Mouse (Mus musculus) liver, embryonic 12.5 days (tissue): Measurements from ENCODE around the gene Samd14. TPM values are rescaled to one million over a fixed set of nuclear protein-coding genes. Genes with fewer than 3 reads are reported as not detected.

Experiments
- ATAC-seq: fragments of 200-750 bp; cut with Nextera tagmentation; 2 replicates; pipeline ENCODE4 v1.8.0; 2017; ENCODE audit warnings: moderate number of reproducible peaks, mild to moderate bottlenecking, moderate library complexity
- H3K27ac ChIP-seq: fragments of 300-500 bp; sonication (generic); 2 replicates; pipeline ENCODE4 v1.5.1; 2016; ENCODE audit warnings: mild to moderate bottlenecking
- H3K27me3 ChIP-seq: fragments of 300-500 bp; sonication (generic); replicated peaks from 2 replicates; pipeline ENCODE4 v1.6.1; 2016; ENCODE audit warnings: mild to moderate bottlenecking, moderate library complexity
- H3K36me3 ChIP-seq: fragments of 300-500 bp; sonication (generic); 2 replicates; pipeline ENCODE4 v1.6.1; 2016; ENCODE audit warnings: mild to moderate bottlenecking, moderate library complexity
- H3K4me1 ChIP-seq: fragments of 300-500 bp; sonication (generic); 2 replicates; pipeline ENCODE4 v1.6.1; 2016
- H3K4me2 ChIP-seq: fragments of 300-500 bp; sonication (generic); 2 replicates; pipeline ENCODE4 v1.6.1; 2016; ENCODE audit warnings: mild to moderate bottlenecking, moderate library complexity
- H3K4me3 ChIP-seq: fragments of 300-500 bp; sonication (generic); 2 replicates; pipeline ENCODE4 v1.5.1; 2016; ENCODE audit warnings: mild to moderate bottlenecking, moderate library complexity
- H3K9ac ChIP-seq: fragments of 300-500 bp; sonication (generic); 2 replicates; pipeline ENCODE4 v1.6.1; 2016; ENCODE audit warnings: mild to moderate bottlenecking, moderate library complexity
- H3K9me3 ChIP-seq: fragments of 300-500 bp; sonication (generic); replicated peaks from 2 replicates; pipeline ENCODE4 v1.6.1; 2016; ENCODE audit warnings: mild to moderate bottlenecking, moderate library complexity
- WGBS: fragments of 180-500 bp; shearing (Covaris S2); methylation state at CpG from one replicate; pipeline ENCODE4 v1.1.7; 2016; ENCODE audit not compliant: insufficient replicate concordance; 5-methylcytosine and 5-hydroxymethylcytosine counted together
- polyA plus RNA-seq: library from polyadenylated mRNA; unstranded; fragments of >200 nt; fragmentation: Nextera tagmentation; extraction: Ambion mirVana; gene quantifications from 2 replicates; pipeline ENCODE4 v1.2.1, GENCODE M21; 2016

Gene Samd14
- polyA plus RNA-seq, 1 experiment from 2014 or later: 53.8 TPM

DNA sequence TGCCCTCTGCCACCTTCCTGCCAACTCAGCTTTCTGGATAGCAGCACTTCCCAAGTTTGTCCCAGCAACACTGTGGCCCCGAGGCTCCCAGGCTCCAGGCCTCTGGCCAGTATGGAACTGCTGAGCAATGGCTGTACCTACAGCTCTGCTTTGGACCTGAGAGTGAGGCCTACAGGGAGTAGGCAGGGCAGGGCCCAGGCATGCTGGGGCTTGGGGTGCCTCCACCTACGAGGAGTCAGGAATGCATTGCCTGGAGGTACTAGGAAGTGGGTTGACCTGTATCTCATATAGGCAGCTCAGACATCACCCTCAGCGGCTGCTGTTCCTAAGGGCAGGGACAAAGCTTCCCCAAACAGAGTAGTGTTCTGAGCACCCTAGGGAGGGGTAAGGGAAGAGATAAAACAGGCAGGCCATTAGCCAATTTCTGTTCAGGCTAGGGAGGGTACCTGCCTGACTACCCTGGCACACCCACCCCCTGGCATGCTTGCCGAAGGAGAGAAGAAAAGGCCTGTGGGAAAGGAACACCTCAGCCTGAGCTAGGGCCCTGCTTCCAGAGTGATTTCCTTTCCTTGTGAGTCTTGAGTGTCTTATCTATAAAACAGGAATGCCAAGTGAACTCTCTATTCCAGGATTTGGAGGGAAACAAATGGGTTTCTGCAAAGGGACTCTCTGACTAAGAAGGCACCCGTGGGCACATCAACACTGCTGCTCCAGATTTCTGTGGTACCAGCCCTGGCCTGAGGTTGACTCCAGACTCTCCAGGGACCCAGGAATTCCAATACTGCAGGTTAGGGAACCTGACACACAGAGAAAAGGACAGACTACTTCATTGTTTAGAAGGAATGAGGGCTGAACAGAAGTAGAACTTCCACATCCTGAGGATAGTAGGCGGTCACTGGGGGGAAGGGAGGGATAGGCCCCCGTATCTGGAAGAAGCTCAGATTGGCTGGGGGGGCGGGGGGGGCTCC, 60.7 kb downstream of the Samd14 start:
- 0 out of 2 replicates have a peak, but pooled peaks cover 3% of the 10 kb centered on the region for H3K36me3 ChIP-seq
- no peak for ATAC-seq
- H3K9me3 ChIP-seq: no peaks in the 10 kb centered on the region
- no peaks in the 10 kb centered on the region for H3K4me1 ChIP-seq
- H3K27ac ChIP-seq: no peak overlapping the region; the same call in 1 of the 2 replicates
- 51% methylated on average over 8 of the region's 8 CpGs for WGBS
- H3K9ac ChIP-seq: no peak overlapping the region
- H3K4me2 ChIP-seq: no peak overlapping the region
- H3K27me3 ChIP-seq: peaks cover 37% of the 10 kb centered on the region
- H3K4me3 ChIP-seq: no peak overlapping the region

DNA sequence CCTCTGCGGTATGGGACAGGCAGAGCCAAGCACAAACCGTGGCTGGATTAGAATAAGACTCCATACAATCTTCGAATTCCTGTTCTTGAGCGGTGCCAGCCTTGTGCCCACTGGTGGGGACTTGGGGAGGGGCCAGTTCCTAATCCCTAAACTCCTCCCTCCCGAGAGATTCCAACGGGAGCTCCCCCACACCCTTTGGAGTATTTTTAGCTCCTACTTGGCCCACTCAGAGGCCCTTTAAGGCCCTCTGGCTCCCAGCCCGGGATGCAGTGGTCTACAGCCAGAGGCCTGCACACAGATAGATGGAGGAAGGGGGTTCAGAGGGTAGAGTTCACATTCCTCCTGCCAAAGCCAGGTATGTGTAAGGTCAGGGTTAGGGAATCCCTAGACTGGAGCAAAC, 61.6 kb downstream of the Samd14 start:
- H3K36me3 ChIP-seq: no peaks in the 10 kb centered on the region
- no peak overlapping the region for H3K4me2 ChIP-seq
- H3K9me3 ChIP-seq: no peaks in the 10 kb centered on the region
- ATAC-seq: no peak
- peaks cover 5% of the 10 kb centered on the region; the same call in 1 of the 2 replicates for H3K4me1 ChIP-seq
- 44% methylated on average over 7 of the region's 7 CpGs for WGBS
- no peak overlapping the region for H3K4me3 ChIP-seq
- no peak overlapping the region for H3K27ac ChIP-seq
- H3K27me3 ChIP-seq: peaks cover 45% of the 10 kb centered on the region
- no peak overlapping the region for H3K9ac ChIP-seq

- H3K9ac ChIP-seq: no peak overlapping the region
- no peak for ATAC-seq
- no peaks in the 10 kb centered on the region for H3K9me3 ChIP-seq
- H3K27me3 ChIP-seq: peaks cover 54% of the 10 kb centered on the region
- H3K4me1 ChIP-seq: peaks cover 11% of the 10 kb centered on the region; the same call in 1 of the 2 replicates
- H3K4me2 ChIP-seq: no peak overlapping the region
- WGBS: 52% methylated on average over 8 of the region's 8 CpGs
- H3K27ac ChIP-seq: no peak overlapping the region
- H3K4me3 ChIP-seq: no peak overlapping the region
- no peaks in the 10 kb centered on the region for H3K36me3 ChIP-seq
Observed at GRCm38 (mm10) chr11:95072136-95072535, 62.5 kb downstream of the Samd14 start.

DNA sequence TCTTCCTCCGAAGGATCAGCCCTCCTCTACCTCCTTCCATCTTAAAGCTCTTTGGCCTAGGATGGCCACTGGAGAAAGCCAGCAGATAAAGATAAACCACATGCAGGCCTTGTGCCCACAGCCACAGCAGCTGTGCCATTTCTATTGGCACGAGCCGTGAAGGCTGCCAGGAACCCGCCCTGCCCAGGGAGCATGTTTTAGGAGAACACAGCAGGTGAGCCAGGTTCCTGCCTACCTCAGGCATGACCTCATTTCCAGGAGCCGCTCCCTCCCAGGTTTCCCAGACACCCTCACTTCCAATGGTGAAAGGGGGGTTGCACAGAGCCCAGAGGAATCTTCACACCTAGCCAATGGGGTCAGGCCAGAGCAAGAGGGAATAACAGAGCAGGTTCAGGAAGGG, 63.1 kb downstream of the Samd14 start:
- H3K9ac ChIP-seq: no peak overlapping the region
- H3K36me3 ChIP-seq: no peaks in the 10 kb centered on the region
- no peak overlapping the region for H3K4me3 ChIP-seq
- no peaks in the 10 kb centered on the region for H3K9me3 ChIP-seq
- peaks cover 11% of the 10 kb centered on the region; the same call in 1 of the 2 replicates for H3K4me1 ChIP-seq
- peaks cover 61% of the 10 kb centered on the region for H3K27me3 ChIP-seq
- ATAC-seq: no peak
- 53% methylated on average over 5 of the region's 5 CpGs for WGBS
- no peak overlapping the region for H3K4me2 ChIP-seq
- H3K27ac ChIP-seq: no peak overlapping the region

DNA sequence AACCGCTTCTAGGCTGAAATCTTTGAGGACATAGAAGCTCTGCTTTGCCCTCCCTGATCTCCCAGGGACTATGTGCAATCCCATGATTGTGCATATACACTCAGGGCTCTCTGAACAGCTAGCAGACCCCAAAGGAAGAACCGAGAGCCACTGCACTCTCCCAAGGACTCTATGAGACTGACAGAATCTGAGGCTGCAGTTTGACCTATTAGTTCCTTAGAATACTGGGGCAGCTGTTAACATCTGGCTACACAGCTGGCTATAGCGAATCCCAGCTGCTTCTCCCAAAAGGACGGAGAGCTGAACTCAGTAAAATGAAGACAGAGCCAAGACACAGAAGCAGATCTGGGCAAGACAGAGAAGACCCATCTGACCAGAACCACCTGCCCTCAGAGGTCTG, 64.2 kb downstream of the Samd14 start:
- no peak overlapping the region for H3K4me2 ChIP-seq
- no peak overlapping the region for H3K9ac ChIP-seq
- H3K4me1 ChIP-seq: peaks cover 18% of the 10 kb centered on the region; the same call in 1 of the 2 replicates
- H3K36me3 ChIP-seq: no peaks in the 10 kb centered on the region
- no peak for ATAC-seq
- H3K27me3 ChIP-seq: peaks cover 71% of the 10 kb centered on the region
- 62% methylated on average over 4 of the region's 4 CpGs for WGBS
- no peak overlapping the region for H3K27ac ChIP-seq
- H3K4me3 ChIP-seq: no peak overlapping the region
- H3K9me3 ChIP-seq: no peaks in the 10 kb centered on the region

GRCm38 (mm10) chr11:95074694-95075093, 65.0 kb downstream of the Samd14 start:
- Histone ChIP-seq H3K27me3 (peaks cover 80% of the 10 kb centered on the region), H3K4me2 (no peak overlapping the region), H3K4me1 (peaks cover 26% of the 10 kb centered on the region; the same call in 1 of the 2 replicates), H3K4me3 (no peak overlapping the region), H3K9me3 (no peaks in the 10 kb centered on the region), H3K9ac (no peak overlapping the region), H3K36me3 (no peaks in the 10 kb centered on the region), H3K27ac (no peak overlapping the region)
- no peak for ATAC-seq
- 54% methylated on average over 4 of the region's 4 CpGs for WGBS

DNA sequence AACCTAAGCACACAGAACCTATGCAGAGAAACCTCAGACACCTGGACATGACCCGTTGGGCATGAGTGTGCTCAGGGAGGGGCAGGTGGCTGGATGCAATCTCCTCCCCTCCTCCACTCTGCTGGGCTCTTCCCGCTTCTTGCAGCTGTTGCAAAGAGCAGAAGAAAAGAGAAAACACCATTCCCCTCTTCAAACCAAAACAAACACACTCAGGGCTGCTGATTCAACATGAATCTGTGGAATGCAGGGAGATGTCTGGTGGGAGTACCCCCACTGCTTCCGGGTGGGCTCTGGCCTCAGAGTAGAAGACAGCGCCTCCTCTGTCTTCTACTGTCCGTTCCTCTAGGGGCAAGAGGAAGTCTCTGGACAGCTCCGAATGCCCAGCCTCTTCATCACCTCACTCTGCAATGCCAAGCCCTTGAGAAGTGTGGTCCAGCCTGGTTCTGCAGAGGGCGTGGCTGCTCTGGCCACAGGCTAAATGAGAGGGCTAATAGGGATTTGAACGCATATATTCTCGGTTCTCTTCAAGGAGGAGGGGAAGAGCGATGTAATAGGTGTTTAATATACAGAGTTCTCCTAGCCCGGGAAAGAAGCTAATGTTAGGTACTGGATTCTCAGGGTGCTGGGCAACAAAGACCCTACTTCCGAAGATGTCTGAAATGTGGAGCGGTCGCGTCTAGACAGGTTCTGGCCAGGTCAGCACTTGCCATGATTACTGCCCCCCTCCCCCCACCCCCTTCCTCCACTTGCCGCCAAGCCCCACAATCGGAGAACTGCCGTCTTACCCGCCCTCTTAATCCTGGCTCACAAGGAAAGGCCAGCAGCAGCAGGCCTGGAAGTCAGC, 65.7 kb downstream of the Samd14 start:
- Histone ChIP-seq H3K4me1 (peaks cover 27% of the 10 kb centered on the region; the same call in 1 of the 2 replicates), H3K27ac (no peak overlapping the region), H3K9ac (no peak overlapping the region), H3K9me3 (no peaks in the 10 kb centered on the region), H3K4me3 (peak overlapping the region; percentile 51), H3K36me3 (no peaks in the 10 kb centered on the region), H3K27me3 (peaks cover 87% of the 10 kb centered on the region), H3K4me2 (peak overlapping the region; percentile 66)
- no peak for ATAC-seq
- WGBS: 6% methylated on average over 19 of the region's 19 CpGs

Other genes with a start within 250 kb of the Samd14 start
- not detected in 2 replicates for gene Tmem92, start 227.2 kb upstream of the Samd14 start, polyA plus RNA-seq
- gene Col1a1, start 73.7 kb upstream of the Samd14 start, polyA plus RNA-seq: 135 and 153 TPM in 2 replicates
- not detected in 2 replicates for gene Hils1, start 42.3 kb upstream of the Samd14 start, polyA plus RNA-seq
- 0.17 TPM in 1 of 2 replicates, not detected in the other for gene Sgca, start 33.6 kb upstream of the Samd14 start, polyA plus RNA-seq
- 13.4 and 14.1 TPM in 2 replicates for gene Ppp1r9b, start 18.8 kb upstream of the Samd14 start, polyA plus RNA-seq
- gene Pdk2, start 31.5 kb downstream of the Samd14 start, polyA plus RNA-seq: 10.0 and 11.0 TPM in 2 replicates
- 2.8 and 3.6 TPM in 2 replicates for gene Itga3, start 66.9 kb downstream of the Samd14 start, polyA plus RNA-seq
- gene Dlx3, start 110.2 kb downstream of the Samd14 start, polyA plus RNA-seq: 0.05 and 0.08 TPM in 2 replicates
- 0.06 TPM in 1 of 2 replicates, not detected in the other for gene Dlx4, start 136.4 kb downstream of the Samd14 start, polyA plus RNA-seq